Mouse (Mus musculus): ENCODE results near the gene Slc25a39.

DNA sequence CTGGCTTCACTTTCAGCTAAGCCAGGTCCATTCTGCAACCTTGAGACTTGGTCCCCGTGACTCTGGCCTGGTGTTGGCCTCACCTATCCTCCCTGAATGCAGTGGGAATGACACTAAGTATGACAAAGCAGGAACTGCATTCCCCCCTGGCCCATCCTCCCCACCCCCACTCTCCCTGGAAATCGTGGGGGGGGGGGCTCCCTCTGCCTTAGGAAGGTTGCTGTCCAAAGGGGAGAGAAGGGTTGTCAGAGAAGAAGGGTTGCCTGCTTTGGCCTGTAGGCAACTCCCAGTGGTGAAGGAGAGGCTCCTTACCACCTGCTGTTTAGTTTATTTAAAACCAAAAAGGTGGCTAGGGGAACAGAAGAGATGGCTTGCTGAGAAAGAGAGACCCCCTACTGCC, 34.1 kb downstream of the Slc25a39 start:
- TF ChIP-seq POLR2A (IDR thresholded peaks at IDR 0.05; ENCODE audit: control insufficient read depth, low read depth, low read length) (no peak), CTCF (IDR thresholded peaks at IDR 0.05; ENCODE audit: control insufficient read depth, insufficient read depth, insufficient replicate concordance, low read depth, low read length) (no peak)

Measured in testis, adult 2 months (tissue).